Comparison of ENCODE assay signal across 16 mouse cellular contexts in the genomic region with DNA sequence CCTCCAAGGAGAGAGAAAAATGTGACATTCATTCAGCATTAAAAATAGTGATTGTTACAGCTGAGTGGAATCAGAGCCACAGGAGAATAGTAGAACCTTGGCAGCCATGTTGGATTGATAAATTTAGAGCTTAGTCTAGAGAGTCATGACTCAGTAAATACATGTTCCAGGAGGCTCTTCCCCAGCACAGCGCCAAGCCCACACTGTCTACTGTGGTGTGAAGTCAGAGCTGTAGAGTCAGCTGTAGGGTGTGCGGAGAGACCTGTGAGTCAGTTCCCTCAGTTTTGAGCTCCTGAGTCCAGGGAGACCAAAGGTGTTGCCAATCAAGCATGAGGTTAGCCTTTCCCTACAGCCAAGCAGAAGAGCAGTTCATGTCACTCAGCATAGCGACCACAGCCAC.
A peak's percentile ranks its signal among the peaks of the same experiment; 100 is the strongest.
DNase-seq lines count a peak whose midpoint lies in the region.
"Had no signal": no experiment of that assay in that cellular context is flagged by ENCODE, and none has a peak within 500 bp of the region (broad histone marks: within the 10 kb centered on the region; RNA-seq: fewer than 3 reads in every experiment).

No protein-coding gene starts in this region.

- DNase-seq in gastrocnemius, adult 18-20 months (ENCODE audit: low spot score), result peak; percentile 3
- no peak for DNase-seq in gastrocnemius, postnatal 4 days (ENCODE audit: low spot score in 2 of 2)
- peak; percentile 16 for DNase-seq in 3T3-L1 (ENCODE audit: low read depth, low spot score)
- DNase-seq in brain, adult 2 months (ENCODE audit: low read depth, low spot score), result peak; percentile 82
- DNase-seq in yolk sac, embryonic 10.5 days (ENCODE audit: low spot score), result no peak
- no peak for DNase-seq in heart, postnatal 25 days (ENCODE audit: low spot score)
- DNase-seq: adrenal gland, adult 8-10 months; adrenal gland, postnatal 25 days; cerebellum, adult 18-20 months; cerebellum, adult 9-11 months; cerebellum, postnatal 25 days; forebrain, postnatal 0 days; gastrocnemius, postnatal 25 days; heart, adult 11 months; heart, postnatal 36 days; kidney, adult 11 months had no signal

- intact Hi-C loops in heart, postnatal 25 days (cut with DNase I), result no loop called here

Comparison
In these comparisons a context has a peak if more than half of its experiments do, and no peak if none do; other contexts are left out.
1. DNase-seq: peak in gastrocnemius, adult 18-20 months (single experiment), 3T3-L1 (single experiment) and brain, adult 2 months (single experiment); none in gastrocnemius, postnatal 4 days (0 of 2), yolk sac, embryonic 10.5 days (single experiment) and heart, postnatal 25 days (single experiment).